Mouse (Mus musculus): ENCODE data around the gene Efcab9.
"Not testable (repeated sequence)": the region's sequence is repeated elsewhere in the genome, so short reads cannot be mapped to it uniquely, and the experiment has no call there.

Gene Efcab9

GRCm38 (mm10) chr11:32538846-32539245 is 7.0 kb upstream of the Efcab9 start:
- intact Hi-C loops (cut with DNase I): no loop called here

- intact Hi-C loops (cut with DNase I): no loop called here
Observed at GRCm38 (mm10) chr11:32538435-32538834, 6.6 kb upstream of the Efcab9 start.

- intact Hi-C loops (cut with DNase I): no loop called here
Observed at GRCm38 (mm10) chr11:32536954-32537353, 5.1 kb upstream of the Efcab9 start.

GRCm38 (mm10) chr11:32535646-32536045 is 3.8 kb upstream of the Efcab9 start:
- intact Hi-C loops (cut with DNase I): no loop called here

- intact Hi-C loops (cut with DNase I): loop anchor here (5.0 kb wide), 2 partner anchors 53 to 82 kb away; no protein-coding TSS in a partner anchor
Observed at GRCm38 (mm10) chr11:32534453-32535075, 2.7 kb upstream of the Efcab9 start.

- intact Hi-C loops (cut with DNase I): loop anchor here (5.0 kb wide), 2 partner anchors 54 to 81 kb away; no protein-coding TSS in a partner anchor
Observed at GRCm38 (mm10) chr11:32533482-32534261, 1.8 kb upstream of the Efcab9 start.

- intact Hi-C loops (cut with DNase I): loop anchor here (5.0 kb wide), 2 partner anchors 54 to 81 kb away; no protein-coding TSS in a partner anchor
Observed at GRCm38 (mm10) chr11:32532765-32533481, 1.0 kb upstream of the Efcab9 start, which contains the start of gene Stk10. Gene Stk10, plus strand, starts transcription at chr11:32533305.

- intact Hi-C loops (cut with DNase I): loop anchor here (5.0 kb wide), 2 partner anchors 57 to 78 kb away; no protein-coding TSS in a partner anchor
Observed at GRCm38 (mm10) chr11:32530151-32530550, 1.7 kb downstream of the Efcab9 start.

- intact Hi-C loops (cut with DNase I): no loop called here
Observed at GRCm38 (mm10) chr11:32527006-32527405, 4.9 kb downstream of the Efcab9 start.

GRCm38 (mm10) chr11:32524122-32524920 is 7.6 kb downstream of the Efcab9 start:
- intact Hi-C loops (cut with DNase I): no loop called here

- intact Hi-C loops (cut with DNase I): no loop called here
Observed at GRCm38 (mm10) chr11:32521246-32521645, 10.6 kb downstream of the Efcab9 start.

GRCm38 (mm10) chr11:32519354-32519753 is 12.5 kb downstream of the Efcab9 start:
- intact Hi-C loops (cut with DNase I): no loop called here

- intact Hi-C loops (cut with DNase I): no loop called here
Observed at GRCm38 (mm10) chr11:32518770-32519169, 13.1 kb downstream of the Efcab9 start.

- intact Hi-C loops (cut with DNase I): no loop called here
Observed at GRCm38 (mm10) chr11:32516916-32517712, 14.8 kb downstream of the Efcab9 start.

GRCm38 (mm10) chr11:32516091-32516490 is 15.8 kb downstream of the Efcab9 start:
- intact Hi-C loops (cut with DNase I): no loop called here

- intact Hi-C loops (cut with DNase I): not testable (repeated sequence)
Observed at GRCm38 (mm10) chr11:32514853-32515252, 17.0 kb downstream of the Efcab9 start.

- intact Hi-C loops (cut with DNase I): no loop called here
Observed at GRCm38 (mm10) chr11:32510930-32511329, 21.0 kb downstream of the Efcab9 start.

- intact Hi-C loops (cut with DNase I): no loop called here
Observed at GRCm38 (mm10) chr11:32505091-32505739, 26.7 kb downstream of the Efcab9 start.

GRCm38 (mm10) chr11:32503711-32504110 is 28.2 kb downstream of the Efcab9 start:
- intact Hi-C loops (cut with DNase I): no loop called here
